Mouse (Mus musculus) heart, adult 11 months (tissue): ENCODE measurements at regions not wholly inside any gene's neighbourhood (a gene's known extent, or its start where the extent isn't known, plus 50 kb on each side); places are given as distances from the start of the nearest gene placed in this dataset.

Experiments
- DNase-seq: peaks from one replicate; pipeline ENCODE4 v3.0.0; 2022

- DNase-seq, result no peak
Observed at GRCm38 (mm10) chr14:91658654-91659421, 2231.6 kb downstream of the Pcdh9 start.

DNA sequence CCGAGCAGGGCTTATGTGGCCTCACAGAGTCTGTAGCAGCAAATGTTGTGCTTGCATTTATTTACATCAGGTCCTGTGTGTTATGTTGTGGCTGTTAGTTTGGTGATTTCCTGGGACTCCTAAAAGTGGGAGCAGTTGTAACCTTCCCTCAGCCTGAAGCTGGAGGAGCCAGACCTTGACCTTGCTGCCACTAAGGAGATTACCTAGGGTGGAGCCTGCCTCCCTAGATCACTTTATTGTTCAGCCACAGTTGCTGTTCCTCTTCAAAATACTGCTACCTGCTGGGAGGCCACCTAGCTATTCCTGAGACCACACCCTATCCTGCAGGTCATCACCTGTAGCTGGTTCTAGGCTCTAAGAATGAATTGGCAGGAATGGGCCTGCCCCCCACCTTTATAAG lies 2234.5 kb downstream of the Pcdh9 start:
- no peak for DNase-seq

GRCm38 (mm10) chr14:91630976-91631375 lies 2259.5 kb downstream of the Pcdh9 start:
- DNase-seq, result no peak

DNA sequence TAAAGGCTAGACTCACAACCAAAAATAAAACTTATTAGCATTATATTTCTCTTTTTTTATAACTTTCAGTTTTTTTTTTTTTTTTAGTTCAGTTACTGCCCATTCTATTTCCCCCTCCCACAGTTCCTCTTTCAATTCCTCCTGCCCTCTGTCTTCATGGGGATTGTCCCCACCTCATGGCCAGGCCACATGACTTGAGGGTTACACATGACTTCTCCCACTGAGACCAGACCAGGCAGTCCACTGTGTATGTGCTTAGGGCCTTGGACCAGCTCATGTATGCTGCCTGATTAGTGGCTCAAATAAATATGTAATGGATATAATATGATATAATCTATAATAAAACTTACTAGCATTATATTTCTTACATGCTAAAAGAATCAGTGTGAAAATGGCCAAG lies 2276.1 kb downstream of the Pcdh9 start:
- no peak for DNase-seq

- DNase-seq, result no peak
Observed at GRCm38 (mm10) chr14:91604570-91604969, 2285.9 kb downstream of the Pcdh9 start.

DNA sequence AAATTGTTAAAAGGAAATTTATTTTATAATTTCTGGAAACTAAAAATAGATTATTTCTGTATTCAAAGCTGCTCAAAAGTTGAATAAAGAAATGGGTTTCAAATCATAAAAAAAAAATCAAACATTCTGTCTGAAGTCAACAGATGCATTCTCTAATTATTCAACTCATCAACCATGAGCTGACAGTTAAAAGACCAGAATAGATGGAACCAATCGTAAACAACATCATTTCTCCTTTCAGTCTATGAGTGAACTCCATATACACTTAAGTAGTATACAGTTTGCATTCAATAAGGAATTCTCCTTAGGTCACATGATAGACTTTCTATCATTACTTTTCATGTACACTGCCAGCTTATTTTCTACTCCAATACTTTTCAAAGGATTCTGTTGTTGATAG lies 2308.0 kb downstream of the Pcdh9 start:
- DNase-seq, result no peak

GRCm38 (mm10) chr14:91581684-91582424 lies 2308.6 kb downstream of the Pcdh9 start:
- no peak for DNase-seq

- DNase-seq, result no peak
Observed at GRCm38 (mm10) chr14:91569100-91569499, 2321.4 kb downstream of the Pcdh9 start.

DNA sequence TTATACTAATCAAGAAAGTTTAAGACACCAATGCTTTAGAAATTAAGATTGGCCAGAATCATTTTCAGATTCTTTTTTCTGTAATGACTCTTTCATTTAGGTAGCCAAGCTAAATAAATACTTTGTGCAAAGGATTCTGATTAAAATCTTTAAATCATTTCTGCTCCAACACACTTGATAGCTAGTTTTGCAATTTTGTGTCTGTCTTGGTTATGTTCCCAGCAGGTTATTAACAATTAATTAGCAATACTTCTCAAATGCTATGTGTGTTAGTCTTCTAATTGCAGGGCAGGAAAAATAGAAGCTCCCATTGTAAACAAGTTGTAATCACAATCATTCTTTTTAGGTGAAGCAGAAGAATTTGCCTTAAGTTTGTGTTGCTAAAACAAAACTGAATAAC lies 2351.3 kb downstream of the Pcdh9 start:
- no peak for DNase-seq

DNA sequence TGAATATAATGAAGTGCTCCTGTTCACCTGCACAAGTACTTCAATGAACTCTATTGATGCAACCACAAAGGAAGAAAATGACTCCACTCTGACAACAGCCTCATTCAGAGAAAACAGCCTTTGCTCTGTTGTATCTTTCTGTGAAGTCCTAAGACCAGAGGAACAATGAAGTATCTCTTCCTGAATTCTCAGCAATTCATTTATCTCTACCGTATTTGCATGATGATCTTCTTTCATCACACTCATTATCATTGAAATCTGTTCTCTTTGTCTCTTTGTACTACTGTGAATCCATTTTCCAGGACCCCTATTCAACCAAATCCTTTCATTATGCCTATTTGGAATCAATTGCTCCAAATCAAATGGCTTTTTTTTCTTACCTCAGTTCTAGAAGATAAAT lies 2355.5 kb downstream of the Pcdh9 start:
- DNase-seq, result no peak

- no peak for DNase-seq
Observed at GRCm38 (mm10) chr14:91498449-91498848, 2392.0 kb downstream of the Pcdh9 start.

- no peak for DNase-seq
Observed at GRCm38 (mm10) chr14:91478358-91478870, 2412.1 kb downstream of the Pcdh9 start.

GRCm38 (mm10) chr14:91463910-91464309 lies 2426.6 kb downstream of the Pcdh9 start:
- DNase-seq, result no peak

DNA sequence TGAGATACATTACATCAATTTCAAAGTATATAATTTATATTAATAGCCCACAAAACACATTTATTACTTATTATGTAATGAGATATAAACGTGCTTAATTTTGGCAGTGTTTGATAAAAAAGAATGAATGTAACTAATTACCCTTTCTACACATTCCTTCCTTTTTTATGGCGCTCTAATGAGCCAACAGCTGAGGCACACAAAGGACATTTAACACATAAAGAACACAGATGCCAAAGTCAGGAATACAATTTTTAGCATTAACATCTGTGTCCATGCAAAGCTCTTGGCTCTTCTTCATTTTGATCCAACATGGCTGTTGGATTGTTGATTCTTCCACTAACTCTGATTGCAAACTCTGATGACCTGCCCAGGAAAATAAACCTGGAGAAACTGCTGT lies 2427.8 kb downstream of the Pcdh9 start:
- DNase-seq, result no peak

DNA sequence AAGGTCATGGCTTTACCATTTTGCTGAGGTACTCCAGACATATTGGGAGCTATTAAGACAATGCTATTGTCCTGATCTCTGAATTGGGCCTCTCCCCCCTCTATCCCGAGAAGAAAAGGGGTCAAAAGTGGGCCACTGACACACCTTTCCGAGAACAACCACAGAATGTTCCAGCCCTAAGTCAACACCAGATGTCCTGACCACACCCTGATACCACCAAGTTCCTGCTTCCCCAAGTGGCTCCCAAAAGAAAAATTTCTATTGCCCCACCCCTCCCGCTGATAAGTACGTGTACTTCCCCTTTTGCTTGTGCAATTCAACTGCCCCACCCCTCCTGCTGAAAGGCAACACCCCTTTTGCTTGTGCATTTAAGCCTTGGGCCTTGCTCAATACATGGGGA lies 2431.7 kb downstream of the Pcdh9 start:
- peak; percentile 66 for DNase-seq
